Mouse (Mus musculus): Measurements from ENCODE around the gene Hc. TPM values are rescaled to one million over a fixed set of nuclear protein-coding genes. Genes with fewer than 3 reads are reported as not detected.
A peak's percentile ranks its signal among the peaks of the same experiment; 100 is the strongest.

The Hc gene
- 0.40 and 0.47 TPM in 2 replicates for polyA plus RNA-seq (2015; fragmentation: Nextera tagmentation; extraction: Ambion mirVana)

- no peak within 1 kb of the TSS for H3K27ac ChIP-seq
- ATAC-seq (ENCODE audit: low FRiP score), result no peak
- no peaks in the 10 kb centered on the region for H3K9me3 ChIP-seq
- 91% methylated on average over 5 of the region's 5 CpGs for WGBS
- no peak within 1 kb of the TSS for H3K4me2 ChIP-seq
- H3K9ac ChIP-seq, result no peak within 1 kb of the TSS
- no peak within 1 kb of the TSS for H3K4me3 ChIP-seq
- H3K4me1 ChIP-seq (replicated peaks), result no peaks in the 10 kb centered on the region
- H3K27me3 ChIP-seq, result no peaks in the 10 kb centered on the region
- H3K36me3 ChIP-seq, result no peaks in the 10 kb centered on the region
Observed at GRCm38 (mm10) chr2:35061338-35061737, at the start of gene Hc. TSS of gene Hc (minus strand) at chr2:35061438.

- Histone ChIP-seq H3K4me1 (replicated peaks) (peaks cover 12% of the 10 kb centered on the region), H3K27me3 (no peaks in the 10 kb centered on the region), H3K36me3 (peaks cover 4% of the 10 kb centered on the region; the same call in 1 of the 2 replicates), H3K27ac (no peak overlapping the region), H3K9me3 (no peaks in the 10 kb centered on the region), H3K4me2 (peak overlapping the region; percentile 75; the same call in 1 of the 2 replicates), H3K9ac (no peak overlapping the region), H3K4me3 (no peak overlapping the region)
- 82% methylated on average over 2 of the region's 2 CpGs for WGBS
- ATAC-seq (ENCODE audit: low FRiP score), result no peak
Observed at GRCm38 (mm10) chr2:35110521-35110920, 49.3 kb upstream of the Hc start.

- Histone ChIP-seq H3K9me3 (no peaks in the 10 kb centered on the region), H3K4me2 (peak overlapping the region; percentile 75), H3K4me1 (replicated peaks) (peaks cover 12% of the 10 kb centered on the region), H3K36me3 (no peaks in the 10 kb centered on the region), H3K27me3 (no peaks in the 10 kb centered on the region), H3K27ac (no peak overlapping the region; the same call in 1 of the 2 replicates), H3K4me3 (peak overlapping the region; percentile 78), H3K9ac (peak overlapping the region; percentile 79)
- ATAC-seq (ENCODE audit: low FRiP score), result peak; percentile 21; the same call in 1 of the 2 replicates
- under 1% methylated on average over 13 of the region's 13 CpGs for WGBS
Observed at GRCm38 (mm10) chr2:35109924-35110304, 48.7 kb upstream of the Hc start.

GRCm38 (mm10) chr2:35109141-35109923 lies 48.1 kb upstream of the Hc start, which contains the start of gene Cntrl:
TSS of gene Cntrl (plus strand) at chr2:35109492.
- ATAC-seq (ENCODE audit: low FRiP score), result peak; percentile 98
- under 1% methylated on average over 62 of the region's 62 CpGs for WGBS
- no peaks in the 10 kb centered on the region for H3K9me3 ChIP-seq

GRCm38 (mm10) chr2:35108712-35109111 lies 47.5 kb upstream of the Hc start:
- 32% methylated on average over 3 of the region's 3 CpGs for WGBS
- H3K9ac ChIP-seq, result peak overlapping the region; percentile 79
- H3K27me3 ChIP-seq, result no peaks in the 10 kb centered on the region
- peak overlapping the region; percentile 78 for H3K4me3 ChIP-seq
- H3K36me3 ChIP-seq, result no peaks in the 10 kb centered on the region
- peak overlapping the region; percentile 91 for H3K27ac ChIP-seq
- H3K9me3 ChIP-seq, result no peaks in the 10 kb centered on the region
- H3K4me1 ChIP-seq (replicated peaks), result peaks cover 12% of the 10 kb centered on the region
- ATAC-seq (ENCODE audit: low FRiP score), result peak; percentile 64
- peak overlapping the region; percentile 75 for H3K4me2 ChIP-seq

More at GRCm38 (mm10) chr2:35109141-35109923, 48.1 kb upstream of the Hc start, which contains the start of gene Cntrl:
- peak within 1 kb of the TSS; percentile 79 for H3K9ac ChIP-seq
- peaks cover 12% of the 10 kb centered on the region for H3K4me1 ChIP-seq (replicated peaks)
- no peaks in the 10 kb centered on the region for H3K36me3 ChIP-seq
- peak within 1 kb of the TSS; percentile 78 for H3K4me3 ChIP-seq
- peak within 1 kb of the TSS; percentile 91 for H3K27ac ChIP-seq
- no peaks in the 10 kb centered on the region for H3K27me3 ChIP-seq
- peak within 1 kb of the TSS; percentile 75 for H3K4me2 ChIP-seq

GRCm38 (mm10) chr2:35107984-35108635 lies 46.9 kb upstream of the Hc start:
- Histone ChIP-seq H3K4me1 (replicated peaks) (peaks cover 12% of the 10 kb centered on the region), H3K4me3 (no peak overlapping the region), H3K9ac (no peak overlapping the region), H3K9me3 (no peaks in the 10 kb centered on the region), H3K36me3 (no peaks in the 10 kb centered on the region), H3K4me2 (no peak overlapping the region), H3K27ac (no peak overlapping the region), H3K27me3 (no peaks in the 10 kb centered on the region)
- ATAC-seq (ENCODE audit: low FRiP score), result no peak
- 55% methylated on average over 5 of the region's 5 CpGs for WGBS

GRCm38 (mm10) chr2:35104843-35105242 lies 43.6 kb upstream of the Hc start:
- Histone ChIP-seq H3K36me3 (no peaks in the 10 kb centered on the region), H3K4me3 (no peak overlapping the region), H3K27ac (no peak overlapping the region), H3K9me3 (no peaks in the 10 kb centered on the region), H3K9ac (no peak overlapping the region), H3K27me3 (no peaks in the 10 kb centered on the region), H3K4me1 (replicated peaks) (peaks cover under 1% of the 10 kb centered on the region; the same call in 1 of the 2 replicates), H3K4me2 (no peak overlapping the region)
- no peak for ATAC-seq (ENCODE audit: low FRiP score)
- 68% methylated on average over 3 of the region's 3 CpGs for WGBS

- Histone ChIP-seq H3K36me3 (no peaks in the 10 kb centered on the region), H3K27ac (no peak overlapping the region), H3K4me1 (replicated peaks) (no peaks in the 10 kb centered on the region), H3K27me3 (no peaks in the 10 kb centered on the region), H3K9me3 (no peaks in the 10 kb centered on the region), H3K4me2 (no peak overlapping the region), H3K9ac (no peak overlapping the region), H3K4me3 (no peak overlapping the region)
- WGBS, result 83% methylated on average over 5 of the region's 5 CpGs
- ATAC-seq (ENCODE audit: low FRiP score), result no peak
Observed at GRCm38 (mm10) chr2:35103558-35103957, 42.3 kb upstream of the Hc start.

GRCm38 (mm10) chr2:35102777-35103176 lies 41.5 kb upstream of the Hc start:
- Histone ChIP-seq H3K27me3 (no peaks in the 10 kb centered on the region), H3K4me3 (no peak overlapping the region), H3K9ac (no peak overlapping the region), H3K4me1 (replicated peaks) (no peaks in the 10 kb centered on the region), H3K36me3 (no peaks in the 10 kb centered on the region), H3K4me2 (no peak overlapping the region), H3K27ac (no peak overlapping the region), H3K9me3 (no peaks in the 10 kb centered on the region)
- ATAC-seq (ENCODE audit: low FRiP score), result no peak

- no peaks in the 10 kb centered on the region for H3K4me1 ChIP-seq (replicated peaks)
- no peaks in the 10 kb centered on the region for H3K36me3 ChIP-seq
- ATAC-seq (ENCODE audit: low FRiP score), result no peak
- no peak within 1 kb of the TSS for H3K9ac ChIP-seq
- H3K9me3 ChIP-seq, result no peaks in the 10 kb centered on the region
- no peak within 1 kb of the TSS for H3K4me2 ChIP-seq
- no peak within 1 kb of the TSS for H3K27ac ChIP-seq
- WGBS, result 94% methylated on average over 3 of the region's 3 CpGs
- H3K27me3 ChIP-seq, result no peaks in the 10 kb centered on the region
- no peak within 1 kb of the TSS for H3K4me3 ChIP-seq
Observed at GRCm38 (mm10) chr2:35101443-35101842, 40.2 kb upstream of the Hc start, which contains the start of gene AI182371. TSS of gene AI182371 (minus strand) at chr2:35101543.

GRCm38 (mm10) chr2:35100529-35100928 lies 39.3 kb upstream of the Hc start:
- H3K27me3 ChIP-seq, result no peaks in the 10 kb centered on the region
- ATAC-seq (ENCODE audit: low FRiP score), result no peak
- no peaks in the 10 kb centered on the region for H3K36me3 ChIP-seq
- no peaks in the 10 kb centered on the region for H3K9me3 ChIP-seq
- WGBS, result 85% methylated on average over 6 of the region's 6 CpGs
- no peak overlapping the region for H3K9ac ChIP-seq
- H3K4me1 ChIP-seq (replicated peaks), result no peaks in the 10 kb centered on the region
- no peak overlapping the region for H3K4me3 ChIP-seq
- H3K4me2 ChIP-seq, result no peak overlapping the region
- H3K27ac ChIP-seq, result no peak overlapping the region

- Histone ChIP-seq H3K4me1 (replicated peaks) (no peaks in the 10 kb centered on the region), H3K4me2 (no peak overlapping the region), H3K9me3 (no peaks in the 10 kb centered on the region), H3K9ac (no peak overlapping the region), H3K27ac (no peak overlapping the region), H3K27me3 (no peaks in the 10 kb centered on the region), H3K36me3 (no peaks in the 10 kb centered on the region), H3K4me3 (no peak overlapping the region)
- ATAC-seq (ENCODE audit: low FRiP score), result no peak
- WGBS, result 82% methylated on average over 4 of the region's 4 CpGs
Observed at GRCm38 (mm10) chr2:35087418-35087817, 26.2 kb upstream of the Hc start.
